Mouse (Mus musculus): Measurements from ENCODE around the gene Abhd16b. TPM values are rescaled to one million over a fixed set of nuclear protein-coding genes. Genes with fewer than 3 reads are reported as not detected.

The Abhd16b gene
- polyA plus RNA-seq, 1 experiment from 2014 or later, result 0.07 TPM

GRCm38 (mm10) chr2:181519201-181519600, 26.2 kb downstream of the Abhd16b start:
- H3K27ac ChIP-seq (ENCODE audit: low read depth, low read length), result peak overlapping the region; percentile 93
- peaks cover 29% of the 10 kb centered on the region for H3K36me3 ChIP-seq (ENCODE audit: control insufficient read depth, insufficient read depth)

GRCm38 (mm10) chr2:181520118-181520935, 27.3 kb downstream of the Abhd16b start, which contains the start of gene Dnajc5:
TSS of gene Dnajc5 (plus strand) at chr2:181520485.
- Histone ChIP-seq H3K27ac (ENCODE audit: low read depth, low read length) (peak within 1 kb of the TSS; percentile 93), H3K4me3 (ENCODE audit: low read depth, low read length) (peak within 1 kb of the TSS; percentile 65), H3K36me3 (ENCODE audit: control insufficient read depth, insufficient read depth) (peaks cover 20% of the 10 kb centered on the region), H3K9ac (ENCODE audit: low read depth, low read length) (peak within 1 kb of the TSS; percentile 83), H3K9me3 (ENCODE audit: control insufficient read depth) (no peaks in the 10 kb centered on the region), H3K4me1 (replicated peaks; ENCODE audit: control insufficient read depth, insufficient read depth, low read length) (peaks cover 9% of the 10 kb centered on the region; the same call in 1 of the 2 replicates), H3K27me3 (replicated peaks; ENCODE audit: control insufficient read depth, insufficient read depth, low read length) (no peaks in the 10 kb centered on the region), H3K4me2 (replicated peaks; ENCODE audit: low read depth) (peak within 1 kb of the TSS; percentile 69)
- TF ChIP-seq CTCF (IDR thresholded peaks at IDR 0.05; ENCODE audit: low read depth), result 0 out of 2 replicates have a peak, but pooled peaks have one; percentile 2
- peak; percentile 97 for ATAC-seq
- WGBS, result under 1% methylated on average over 74 of the region's 74 CpGs

More at GRCm38 (mm10) chr2:181519201-181519600, 26.2 kb downstream of the Abhd16b start:
- no peak for TF ChIP-seq CTCF (IDR thresholded peaks at IDR 0.05; ENCODE audit: low read depth)
- no peak for ATAC-seq
- Histone ChIP-seq H3K9me3 (ENCODE audit: control insufficient read depth) (no peaks in the 10 kb centered on the region), H3K9ac (ENCODE audit: low read depth, low read length) (peak overlapping the region; percentile 83; the same call in 1 of the 2 replicates), H3K4me3 (ENCODE audit: low read depth, low read length) (peak overlapping the region; percentile 65), H3K4me2 (replicated peaks; ENCODE audit: low read depth) (peak overlapping the region; percentile 69), H3K27me3 (replicated peaks; ENCODE audit: control insufficient read depth, insufficient read depth, low read length) (no peaks in the 10 kb centered on the region), H3K4me1 (replicated peaks; ENCODE audit: control insufficient read depth, insufficient read depth, low read length) (peaks cover 9% of the 10 kb centered on the region; the same call in 1 of the 2 replicates)
- 74% methylated on average over 3 of the region's 3 CpGs for WGBS

- WGBS, result under 1% methylated on average over 17 of the region's 17 CpGs
- Histone ChIP-seq H3K9ac (ENCODE audit: low read depth, low read length) (peak overlapping the region; percentile 83), H3K27ac (ENCODE audit: low read depth, low read length) (peak overlapping the region; percentile 93), H3K4me3 (ENCODE audit: low read depth, low read length) (peak overlapping the region; percentile 65), H3K36me3 (ENCODE audit: control insufficient read depth, insufficient read depth) (peaks cover 17% of the 10 kb centered on the region), H3K27me3 (replicated peaks; ENCODE audit: control insufficient read depth, insufficient read depth, low read length) (no peaks in the 10 kb centered on the region), H3K9me3 (ENCODE audit: control insufficient read depth) (no peaks in the 10 kb centered on the region), H3K4me1 (replicated peaks; ENCODE audit: control insufficient read depth, insufficient read depth, low read length) (peaks cover 9% of the 10 kb centered on the region; the same call in 1 of the 2 replicates), H3K4me2 (replicated peaks; ENCODE audit: low read depth) (peak overlapping the region; percentile 69)
- ATAC-seq, result no peak
- TF ChIP-seq CTCF (IDR thresholded peaks at IDR 0.05; ENCODE audit: low read depth), result no peak
These were observed 27.9 kb downstream of the Abhd16b start for GRCm38 (mm10) chr2:181520936-181521227.

GRCm38 (mm10) chr2:181521491-181521890, 28.5 kb downstream of the Abhd16b start:
- Histone ChIP-seq H3K4me2 (replicated peaks; ENCODE audit: low read depth) (peak overlapping the region; percentile 69), H3K4me3 (ENCODE audit: low read depth, low read length) (peak overlapping the region; percentile 65), H3K4me1 (replicated peaks; ENCODE audit: control insufficient read depth, insufficient read depth, low read length) (peaks cover 9% of the 10 kb centered on the region; the same call in 1 of the 2 replicates), H3K36me3 (ENCODE audit: control insufficient read depth, insufficient read depth) (peaks cover 11% of the 10 kb centered on the region), H3K27ac (ENCODE audit: low read depth, low read length) (no peak overlapping the region), H3K9me3 (ENCODE audit: control insufficient read depth) (no peaks in the 10 kb centered on the region), H3K9ac (ENCODE audit: low read depth, low read length) (peak overlapping the region; percentile 83), H3K27me3 (replicated peaks; ENCODE audit: control insufficient read depth, insufficient read depth, low read length) (no peaks in the 10 kb centered on the region)
- 26% methylated on average over 10 of the region's 10 CpGs for WGBS
- no peak for ATAC-seq
- TF ChIP-seq CTCF (IDR thresholded peaks at IDR 0.05; ENCODE audit: low read depth), result no peak

GRCm38 (mm10) chr2:181522811-181523210, 29.8 kb downstream of the Abhd16b start:
- peak; percentile 74 for TF ChIP-seq CTCF (IDR thresholded peaks at IDR 0.05; ENCODE audit: low read depth)
- H3K27ac ChIP-seq (ENCODE audit: low read depth, low read length), result no peak overlapping the region
- H3K27me3 ChIP-seq (replicated peaks; ENCODE audit: control insufficient read depth, insufficient read depth, low read length), result no peaks in the 10 kb centered on the region
- no peak overlapping the region for H3K9ac ChIP-seq (ENCODE audit: low read depth, low read length)
- H3K9me3 ChIP-seq (ENCODE audit: control insufficient read depth), result no peaks in the 10 kb centered on the region
- whole genome bisulfite sequencing, result 76% methylated on average over 5 of the region's 5 CpGs
- no peak for ATAC-seq
- peaks cover 3% of the 10 kb centered on the region; the same call in 1 of the 2 replicates for H3K36me3 ChIP-seq (ENCODE audit: control insufficient read depth, insufficient read depth)
- H3K4me1 ChIP-seq (replicated peaks; ENCODE audit: control insufficient read depth, insufficient read depth, low read length), result peaks cover 9% of the 10 kb centered on the region; the same call in 1 of the 2 replicates
- H3K4me2 ChIP-seq (replicated peaks; ENCODE audit: low read depth), result peak overlapping the region; percentile 69; the same call in 1 of the 2 replicates
- no peak overlapping the region for H3K4me3 ChIP-seq (ENCODE audit: low read depth, low read length)

- H3K4me2 ChIP-seq (replicated peaks; ENCODE audit: low read depth), result peak overlapping the region; percentile 47
- H3K4me3 ChIP-seq (ENCODE audit: low read depth, low read length), result no peak overlapping the region
- peaks cover 6% of the 10 kb centered on the region; the same call in 1 of the 2 replicates for H3K36me3 ChIP-seq (ENCODE audit: control insufficient read depth, insufficient read depth)
- H3K9me3 ChIP-seq (ENCODE audit: control insufficient read depth), result no peaks in the 10 kb centered on the region
- TF ChIP-seq CTCF (IDR thresholded peaks at IDR 0.05; ENCODE audit: low read depth), result no peak
- H3K27ac ChIP-seq (ENCODE audit: low read depth, low read length), result peak overlapping the region; percentile 76
- no peaks in the 10 kb centered on the region for H3K27me3 ChIP-seq (replicated peaks; ENCODE audit: control insufficient read depth, insufficient read depth, low read length)
- peak; percentile 89 for ATAC-seq
- H3K9ac ChIP-seq (ENCODE audit: low read depth, low read length), result no peak overlapping the region
- 42% methylated on average over 5 of the region's 5 CpGs for WGBS
- peaks cover 9% of the 10 kb centered on the region; the same call in 1 of the 2 replicates for H3K4me1 ChIP-seq (replicated peaks; ENCODE audit: control insufficient read depth, insufficient read depth, low read length)
These were observed 32.5 kb downstream of the Abhd16b start for GRCm38 (mm10) chr2:181525526-181525925.
